Mouse (Mus musculus): ENCODE results near the gene Tmeff1. TPM values are rescaled to one million over a fixed set of nuclear protein-coding genes. Genes with fewer than 3 reads are reported as not detected.

Tmeff1 gene
- total RNA-seq, 2 experiments from 2014 or later = not detected

DNA sequence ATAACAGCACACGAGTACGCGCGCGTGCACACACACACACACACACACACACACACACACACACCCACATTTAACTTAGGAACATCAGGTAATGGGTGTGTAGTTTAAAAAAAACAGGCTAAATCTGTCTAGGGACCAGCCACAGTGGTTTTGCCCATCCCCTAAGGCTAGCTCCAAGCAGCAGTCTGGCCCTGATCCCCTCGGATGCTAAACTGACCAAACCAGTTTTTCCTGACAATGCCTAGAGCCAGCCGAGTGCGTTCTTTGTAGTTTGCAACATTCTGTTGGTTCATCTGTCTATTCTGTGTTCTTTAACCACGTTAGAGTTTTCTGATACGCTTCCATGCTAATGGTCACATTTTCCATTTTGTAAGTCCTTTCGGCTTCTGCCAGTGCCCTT lies 112.3 kb downstream of the Tmeff1 start:
- no peak for ATAC-seq (replicated peaks; ENCODE audit: low FRiP score, poor library complexity, severe bottlenecking)

Other genes with a start within 250 kb of the Tmeff1 start
- gene Tex10, start 111.7 kb upstream of the Tmeff1 start, total RNA-seq (2015; ENCODE audit: low replicate concordance) = 16.5 and 17.3 TPM in 2 replicates
- gene Tex10, start 111.7 kb upstream of the Tmeff1 start, total RNA-seq (2017; ENCODE audit: low replicate concordance) = 10.0 and 10.8 TPM in 2 replicates
- 3.7 and 15.5 TPM in 2 replicates for gene Msantd3, start 45.2 kb upstream of the Tmeff1 start, total RNA-seq (2015; ENCODE audit: low replicate concordance)
- 3.7 and 13.7 TPM in 2 replicates for gene Msantd3, start 45.2 kb upstream of the Tmeff1 start, total RNA-seq (2017; ENCODE audit: low replicate concordance)
- not detected in 2 replicates for gene Cavin4, start 78.3 kb downstream of the Tmeff1 start, total RNA-seq (2015; ENCODE audit: low replicate concordance)
- gene Cavin4, start 78.3 kb downstream of the Tmeff1 start, total RNA-seq (2017; ENCODE audit: low replicate concordance) = not detected in 2 replicates

All from erythroblast, adult 5-6 weeks (primary cell).